Mouse (Mus musculus): ENCODE measurements around the gene Smyd4. TPM values are rescaled to one million over a fixed set of nuclear protein-coding genes. Genes with fewer than 3 reads are reported as not detected.

Smyd4 gene
- total RNA-seq, 2 experiments from 2014 or later, result 12.1 to 12.5 TPM

DNA sequence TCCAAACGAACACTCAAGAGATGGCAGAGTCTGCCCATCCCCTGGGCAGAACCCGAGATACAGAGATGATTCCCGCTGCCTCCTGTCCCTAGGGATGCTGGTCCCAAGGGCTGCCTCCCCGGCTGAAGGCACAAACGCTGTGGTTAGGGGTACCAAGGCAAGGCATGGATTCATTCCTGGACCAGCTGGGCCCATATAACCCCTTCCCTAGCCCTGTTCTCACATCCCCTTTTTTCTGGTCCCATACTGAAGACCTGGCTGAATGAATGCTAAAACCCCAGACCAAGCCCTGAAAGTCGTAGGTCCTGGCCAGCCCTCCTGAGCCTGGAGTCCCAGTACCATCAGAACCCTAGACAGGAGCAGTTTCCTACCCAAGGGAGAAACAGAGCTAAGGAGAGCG, 92.8 kb downstream of the Smyd4 start:
- intact Hi-C loops (cut with DNase I), result no loop called here
- DNase-seq (ENCODE audit: low spot score in 2 of 2), result no peak

DNA sequence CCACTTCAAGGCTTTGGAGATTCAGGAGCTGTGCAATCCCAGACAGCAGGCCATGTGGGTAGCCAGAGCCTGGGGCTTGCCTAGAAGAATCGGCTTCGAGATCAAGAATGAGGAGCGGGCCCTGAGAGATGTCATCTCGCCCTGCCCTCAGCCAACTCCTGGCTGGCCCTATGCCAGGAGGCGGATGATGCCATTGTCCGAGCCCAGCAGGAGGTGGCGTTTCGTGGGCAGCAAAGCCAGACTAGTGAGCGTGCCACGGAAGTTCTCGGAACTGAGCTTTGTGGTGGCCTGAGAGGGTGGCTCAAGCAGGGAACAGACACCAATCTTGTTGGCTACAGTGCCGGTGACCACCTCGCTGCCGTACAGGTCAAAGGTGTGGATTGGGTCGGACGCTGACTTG, 93.4 kb downstream of the Smyd4 start:
- intact Hi-C loops (cut with DNase I), result no loop called here
- no peak for DNase-seq (ENCODE audit: low spot score in 2 of 2)

DNA sequence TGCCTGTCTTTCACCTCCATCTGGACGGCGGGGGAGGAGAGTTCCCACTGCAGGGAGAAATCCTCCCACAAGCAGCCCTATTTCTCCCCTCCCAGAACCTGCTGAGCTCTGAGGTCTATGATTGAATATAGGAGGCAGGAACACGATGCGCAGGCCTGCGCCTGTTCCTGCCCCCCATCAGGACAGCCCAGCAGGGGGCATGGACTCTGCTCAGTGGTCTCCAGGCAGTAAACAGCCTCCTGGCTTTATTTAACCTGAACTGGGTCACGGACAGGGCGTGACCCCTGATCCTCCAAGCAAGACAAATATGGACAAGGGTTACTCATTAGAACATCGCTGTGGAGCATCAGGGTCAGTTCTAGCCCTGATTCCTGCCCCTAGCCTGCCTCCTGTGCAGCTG, 95.5 kb downstream of the Smyd4 start:
- intact Hi-C loops (cut with DNase I), result no loop called here
- DNase-seq (ENCODE audit: low spot score in 2 of 2), result no peak

DNA sequence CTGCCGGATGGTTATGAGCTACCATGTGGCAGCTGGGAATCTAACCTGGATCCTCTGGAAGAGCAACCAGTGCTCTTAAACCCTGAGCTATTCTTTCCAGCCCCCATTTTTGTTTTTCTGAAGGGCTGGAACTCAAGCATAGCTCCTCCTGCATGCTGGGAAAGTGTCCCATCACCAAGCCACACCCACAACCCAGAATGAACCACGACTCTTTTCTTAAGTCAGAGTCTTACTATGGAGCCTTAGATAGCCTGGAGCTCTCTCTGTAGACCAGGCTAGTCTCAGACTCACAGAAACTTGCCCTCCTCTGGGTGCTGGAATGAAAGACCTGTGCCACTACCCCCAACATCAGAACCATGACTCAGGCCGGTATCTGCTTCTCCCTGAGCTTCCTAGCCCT, 100.3 kb downstream of the Smyd4 start:
- no peak for DNase-seq (ENCODE audit: low spot score in 2 of 2)
- intact Hi-C loops (cut with DNase I), result no loop called here

DNA sequence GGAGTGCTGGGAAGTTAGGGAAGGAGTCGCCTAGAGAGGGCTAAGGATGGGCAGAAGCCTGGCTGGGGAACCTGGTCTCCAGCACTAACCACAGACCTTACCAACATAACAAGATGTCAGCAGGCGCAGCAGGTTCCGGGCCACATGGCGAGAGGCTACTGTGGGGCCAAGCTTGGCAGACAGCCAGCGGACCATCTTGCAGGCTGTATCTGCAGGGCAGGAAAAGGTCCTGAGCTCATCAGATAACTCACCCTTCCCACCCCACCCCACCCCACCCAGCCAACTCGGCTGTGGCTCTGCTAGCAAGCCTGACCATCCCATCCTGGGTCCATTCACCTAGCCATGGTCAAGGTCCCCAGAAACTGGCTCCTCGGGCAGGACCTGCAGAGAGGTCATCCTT, 101.5 kb downstream of the Smyd4 start:
- intact Hi-C loops (cut with DNase I), result loop anchor here (5.0 kb wide), 1 partner anchor 37 kb away; no protein-coding TSS in a partner anchor
- no peak for DNase-seq (ENCODE audit: low spot score in 2 of 2)

DNA sequence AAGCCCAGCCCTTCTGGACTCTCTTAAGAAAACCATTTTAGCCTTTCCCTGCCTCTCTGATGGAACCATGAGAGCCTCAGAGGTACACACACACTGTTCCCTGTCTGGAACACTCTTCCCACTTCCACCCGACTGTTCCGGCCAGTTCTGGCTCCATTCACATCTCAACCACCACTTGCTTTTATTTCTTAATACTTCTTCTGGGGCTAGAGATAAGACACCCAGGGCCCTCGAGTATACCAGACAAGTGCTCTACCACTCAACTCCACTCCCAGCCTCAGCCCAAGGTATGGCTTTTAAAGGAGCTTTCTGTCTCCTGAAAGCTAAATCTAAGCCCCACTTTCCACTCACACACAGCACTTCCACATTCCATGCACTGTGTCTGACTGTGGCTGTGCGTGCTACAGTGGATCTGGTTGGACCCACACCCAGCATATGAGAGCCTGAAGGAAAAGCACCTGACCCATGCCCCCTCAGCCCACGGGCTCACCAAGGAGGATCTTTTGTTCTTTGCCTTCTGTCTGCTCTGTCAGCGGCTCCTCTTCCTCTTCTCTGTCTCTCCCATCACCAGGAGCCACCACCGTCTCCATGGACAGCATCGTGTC, 102.2 kb downstream of the Smyd4 start:
- intact Hi-C loops (cut with DNase I), result loop anchor here (5.0 kb wide), 1 partner anchor 38 kb away; no protein-coding TSS in a partner anchor
- no peak for DNase-seq (ENCODE audit: low spot score in 2 of 2)

DNA sequence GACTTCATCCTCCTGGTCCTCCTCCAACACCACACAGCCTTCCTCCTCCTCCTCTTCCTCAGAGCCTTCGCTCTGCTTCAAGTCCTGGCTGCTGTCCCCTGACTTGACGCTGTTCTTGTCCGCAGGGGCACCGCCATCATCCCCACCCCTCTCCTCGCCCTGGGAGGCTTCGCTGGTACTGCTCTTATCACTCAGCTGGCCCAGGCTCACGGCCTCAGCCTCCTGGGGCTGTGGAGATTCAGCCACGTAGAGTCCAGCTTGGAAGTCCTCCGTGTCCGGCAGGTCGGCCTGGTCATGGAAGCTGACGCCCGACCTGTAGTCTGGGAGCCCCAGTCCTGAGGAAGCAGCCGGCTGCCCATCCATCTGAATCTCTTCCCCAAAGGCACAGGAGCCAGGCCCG, 102.7 kb downstream of the Smyd4 start:
- no peak for DNase-seq (ENCODE audit: low spot score in 2 of 2)
- intact Hi-C loops (cut with DNase I), result loop anchor here (5.0 kb wide), 1 partner anchor 39 kb away; no protein-coding TSS in a partner anchor

DNA sequence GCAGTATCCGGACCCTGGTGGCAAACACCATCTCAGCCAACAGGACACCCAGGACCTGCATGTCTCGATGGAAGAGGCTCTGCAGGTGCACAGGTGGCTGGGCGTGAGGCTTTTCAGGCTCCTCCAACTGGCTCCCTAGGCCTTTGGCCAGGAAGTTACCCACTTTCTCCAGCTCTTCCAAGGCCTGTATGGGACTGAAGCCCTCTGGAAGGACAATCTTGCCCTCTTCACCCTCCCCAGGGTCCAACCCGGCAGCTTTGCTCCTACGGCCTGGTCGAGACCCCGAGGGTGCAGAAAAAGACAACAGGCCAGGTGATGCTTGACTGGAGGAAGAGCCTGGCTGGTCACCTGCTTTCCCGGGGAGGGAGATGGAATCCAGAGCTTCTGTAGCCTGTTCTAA, 103.8 kb downstream of the Smyd4 start:
- no peak for DNase-seq (ENCODE audit: low spot score in 2 of 2)
- intact Hi-C loops (cut with DNase I), result loop anchor here (5.0 kb wide), 1 partner anchor 40 kb away; no protein-coding TSS in a partner anchor

DNA sequence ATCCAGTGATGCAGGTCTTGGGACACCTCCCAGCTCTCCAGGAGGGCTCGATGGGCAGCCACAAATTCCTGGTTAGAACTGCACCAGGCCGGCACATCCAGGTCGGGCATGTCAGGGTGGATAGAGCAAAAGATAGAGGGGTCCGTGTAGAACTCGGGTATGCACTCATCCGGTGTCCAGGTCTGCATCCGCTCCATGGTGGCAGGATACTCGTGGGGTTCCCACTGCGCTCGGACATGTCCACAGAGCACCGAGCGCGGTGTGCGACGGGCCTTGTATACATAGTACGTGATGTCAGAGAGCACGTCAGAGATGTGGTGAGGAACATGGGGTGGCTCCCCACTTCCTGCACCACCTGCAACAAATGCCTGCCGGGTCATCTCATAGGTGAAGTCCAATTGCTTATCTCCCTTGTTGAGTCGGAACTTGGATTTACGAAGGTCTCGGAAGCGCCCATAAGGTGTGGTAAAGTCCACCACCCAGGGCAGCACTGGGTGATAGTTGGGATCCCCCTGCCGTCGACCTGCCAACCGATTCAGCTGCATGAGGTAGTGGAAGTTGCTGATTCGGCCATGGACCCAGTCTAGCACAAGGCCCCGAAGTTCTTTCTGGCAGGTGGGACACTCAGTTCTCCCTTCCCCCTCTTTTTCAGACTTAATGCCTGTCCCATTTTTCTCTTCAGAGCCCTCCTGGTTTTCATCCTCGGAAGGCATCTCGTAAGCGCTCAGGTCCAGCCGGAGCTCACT, 104.8 kb downstream of the Smyd4 start:
- intact Hi-C loops (cut with DNase I), result loop anchor here (5.0 kb wide), 1 partner anchor 41 kb away; no protein-coding TSS in a partner anchor
- no peak for DNase-seq (ENCODE audit: low spot score in 2 of 2)

DNA sequence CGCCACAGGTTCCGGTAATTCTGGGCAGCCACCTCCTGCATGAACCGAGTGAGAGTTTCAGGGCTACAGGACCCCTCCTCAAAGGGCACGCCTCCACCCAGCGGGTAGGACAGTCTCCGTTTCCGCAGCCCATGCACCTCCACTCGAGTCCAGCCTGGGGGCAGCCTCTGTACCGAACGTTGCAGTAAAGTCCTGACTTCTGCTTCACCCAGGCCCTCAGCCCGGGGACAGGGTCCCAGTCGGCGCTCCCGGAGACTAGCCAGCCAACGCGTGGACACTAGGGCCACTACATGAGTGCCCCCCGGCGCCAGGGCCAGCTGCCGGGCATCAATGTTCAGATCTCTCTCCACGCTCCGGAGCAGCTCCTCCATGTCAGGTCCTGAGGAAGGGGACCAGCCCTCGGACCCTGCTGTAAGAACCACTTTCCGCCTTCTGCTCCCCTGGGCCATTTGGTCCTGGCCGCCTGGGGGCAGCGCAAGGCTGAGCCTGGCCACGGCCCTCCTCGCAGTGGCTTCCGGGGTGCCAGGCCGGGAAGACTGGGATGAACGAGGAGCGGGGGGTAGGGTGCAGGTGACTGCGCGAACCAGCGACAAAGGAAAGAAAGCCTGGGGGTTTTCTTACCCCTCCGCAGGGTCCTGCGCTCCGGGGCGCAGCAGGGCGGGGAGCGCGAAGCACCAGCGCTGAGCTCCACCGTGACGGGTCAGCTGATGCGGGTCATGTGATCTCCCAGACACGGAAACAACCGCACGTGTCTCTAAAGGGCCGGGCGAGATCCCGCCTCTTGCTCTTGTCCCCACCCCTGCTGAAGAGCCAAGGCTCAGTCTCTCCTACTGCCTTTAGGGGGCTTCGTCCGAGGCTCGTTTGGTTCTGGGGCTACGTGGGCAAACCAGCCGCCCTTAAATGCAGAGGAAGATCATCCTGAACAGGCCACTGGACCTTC, 106.0 kb downstream of the Smyd4 start, which contains the start of gene Wdr81:
Gene Wdr81, minus strand, starts transcription at position 727 of the 940 bp plus-strand sequence.
- intact Hi-C loops (cut with DNase I), result loop anchor here (5.0 kb wide), 1 partner anchor 42 kb away; no protein-coding TSS in a partner anchor
- peak; percentile 91 to 95 for DNase-seq (ENCODE audit: low spot score in 2 of 2)

Small RNA genes lying within 50 kb of the gene (microRNA-seq; reads per million reads assigned to microRNA genes)
- 0 reads per million in 2 experiments for gene Gm47300

Other genes with a start within 250 kb of the Smyd4 start
- 1 to 10 TPM; 3.3 to 3.5 TPM for gene Hic1, start 178.9 kb upstream of the Smyd4 start, total RNA-seq (2021)
- gene Ovca2, start 169.6 kb upstream of the Smyd4 start, total RNA-seq (2021), result 10 to 100 TPM; 12.4 to 13.9 TPM
- gene Dph1, start 157.2 kb upstream of the Smyd4 start, total RNA-seq (2021), result 10 to 100 TPM; 26.9 to 27.2 TPM
- gene Rtn4rl1, start 154.7 kb upstream of the Smyd4 start, total RNA-seq (2021), result 10 to 100 TPM; 76.5 to 90.2 TPM
- gene Rpa1, start 109 bp upstream of the Smyd4 start, total RNA-seq (2021), result 10 to 100 TPM; 44.2 to 46.9 TPM
- 10 to 100 TPM; 16.7 to 17.3 TPM for gene Serpinf1, start 74.3 kb downstream of the Smyd4 start, total RNA-seq (2021)
- gene Serpinf2, start 91.2 kb downstream of the Smyd4 start, total RNA-seq (2021), result not detected
- gene Wdr81, start 106.3 kb downstream of the Smyd4 start, total RNA-seq (2021), result 10 to 100 TPM; 17.4 to 18.7 TPM
- gene Tlcd2, start 113.3 kb downstream of the Smyd4 start, total RNA-seq (2021), result under 1 TPM; 0.69 to 0.80 TPM
- gene Prpf8, start 138.4 kb downstream of the Smyd4 start, total RNA-seq (2021), result 100 to 1,000 TPM; 120 to 127 TPM
- gene Rilp, start 161.7 kb downstream of the Smyd4 start, total RNA-seq (2021), result 1 to 10 TPM; 2.0 to 2.7 TPM
- 1 to 10 TPM; 1.7 to 2.1 TPM for gene Scarf1, start 165.1 kb downstream of the Smyd4 start, total RNA-seq (2021)
- 10 to 100 TPM; 50.3 to 59.4 TPM for gene Slc43a2, start 183.3 kb downstream of the Smyd4 start, total RNA-seq (2021)
- gene Pitpna, start 239.7 kb downstream of the Smyd4 start, total RNA-seq (2021), result 100 to 1,000 TPM; 330 to 346 TPM

All from left cerebral cortex, postnatal 25 days (tissue).